Mouse (Mus musculus) limb, embryonic 14.5 days (tissue): Measurements from ENCODE around the gene Nos1ap. TPM values are rescaled to one million over a fixed set of nuclear protein-coding genes. Genes with fewer than 3 reads are reported as not detected.
A peak's percentile ranks its signal among the peaks of the same experiment; 100 is the strongest.

ENCODE experiments used
- ATAC-seq: fragments of 200-750 bp; cut with Nextera tagmentation; 2 replicates; pipeline ENCODE4 v1.8.0; 2017; ENCODE audit warnings: low read depth, moderate number of reproducible peaks, moderate TSS enrichment; ENCODE audit not compliant: low FRiP score
- DNase-seq: peaks from one replicate; pipeline ENCODE4 v3.0.0-alpha.2; 2015; ENCODE audit warnings: low spot score
- H3K27ac ChIP-seq: fragments of 300-500 bp; sonication (generic); replicated peaks from 2 replicates; pipeline ENCODE4 v1.5.1; 2014; ENCODE audit warnings: low read depth, mild to moderate bottlenecking, low read length, moderate library complexity, mixed read lengths
- H3K27me3 ChIP-seq: fragments of 300-500 bp; sonication (generic); 2 replicates; pipeline ENCODE4 v1.6.1; 2014; ENCODE audit warnings: low read length, mixed read lengths; ENCODE audit not compliant: control insufficient read depth, insufficient read depth
- H3K36me3 ChIP-seq: fragments of 300-500 bp; sonication (generic); 2 replicates; pipeline ENCODE4 v1.6.1; 2014; ENCODE audit warnings: mild to moderate bottlenecking, low read length, moderate library complexity, mixed read lengths; ENCODE audit not compliant: control insufficient read depth, insufficient read depth
- H3K4me1 ChIP-seq: fragments of 300-500 bp; sonication (generic); 2 replicates; pipeline ENCODE4 v1.6.1; 2014; ENCODE audit warnings: antibody characterized with exemption, low read length, mixed read lengths; ENCODE audit not compliant: control insufficient read depth, insufficient read depth
- H3K4me2 ChIP-seq: fragments of 300-500 bp; sonication (generic); replicated peaks from 2 replicates; pipeline ENCODE4 v1.6.1; 2014; ENCODE audit warnings: low read depth, mild to moderate bottlenecking, low read length, moderate library complexity; ENCODE audit not compliant: severe bottlenecking
- H3K4me3 ChIP-seq: fragments of 300-500 bp; sonication (generic); replicated peaks from 2 replicates; pipeline ENCODE4 v1.5.1; 2014; ENCODE audit warnings: low read length
- H3K9ac ChIP-seq: fragments of 300-500 bp; sonication (generic); 2 replicates; pipeline ENCODE4 v1.6.1; 2014; ENCODE audit warnings: mild to moderate bottlenecking, low read depth, low read length, moderate library complexity; ENCODE audit not compliant: severe bottlenecking
- H3K9me3 ChIP-seq: fragments of 300-500 bp; sonication (generic); 2 replicates; pipeline ENCODE4 v1.6.1; 2016; ENCODE audit warnings: low read length; ENCODE audit not compliant: control insufficient read depth
- POLR2A ChIP-seq: fragments of 200-500 bp; IDR thresholded peaks from 2 replicates; pipeline ENCODE4 v1.8.0; 2012; ENCODE audit warnings: inconsistent platforms, mild to moderate bottlenecking, moderate library complexity, borderline replicate concordance; ENCODE audit not compliant: insufficient read depth, insufficient read length; ENCODE audit errors: extremely low read depth
- WGBS: fragments of 180-500 bp; shearing (Covaris S2); extraction: QIAGEN DNeasy Blood & Tissue Kit; methylation state at CpG from one replicate; pipeline ENCODE4 v1.1.7; 2014; 5-methylcytosine and 5-hydroxymethylcytosine counted together
- polyA plus RNA-seq, 2 experiments: library from polyadenylated mRNA; depleted of rRNA in 1 of 2; stranded (reverse) in 1 of 2; unstranded in 1 of 2; fragments of >200 nt; fragmentation: Nextera tagmentation in 1 of 2; extraction: Ambion mirVana in 1 of 2; gene quantifications; 2 replicates each; pipeline versions ENCODE4 v1.2.1 to v1.2.3; 2012 to 2014

Gene Nos1ap
- polyA plus RNA-seq (2012; rRNA removed) (11.6 and 12.3 TPM in 2 replicates), polyA plus RNA-seq (2014; fragmentation: Nextera tagmentation; extraction: Ambion mirVana) (10.2 and 10.4 TPM in 2 replicates)

GRCm38 (mm10) chr1:170589219-170590040 is at the start of gene Nos1ap:
Gene Nos1ap, minus strand, starts transcription at chr1:170589861.
- DNase-seq: peak; percentile 79
- Histone ChIP-seq H3K4me1 (peaks cover 11% of the 10 kb centered on the region), H3K4me3 (peak within 1 kb of the TSS; percentile 81), H3K27ac (0 out of 2 replicates have a peak within 1 kb of the TSS, but pooled peaks have one; percentile 38), H3K36me3 (peaks cover 5% of the 10 kb centered on the region), H3K4me2 (peak within 1 kb of the TSS; percentile 96), H3K9me3 (no peaks in the 10 kb centered on the region), H3K9ac (peak within 1 kb of the TSS; percentile 80), H3K27me3 (no peaks in the 10 kb centered on the region)
- WGBS: under 1% methylated on average over 47 of the region's 106 CpGs
- no peak for TF ChIP-seq POLR2A
- peak; percentile 92 for ATAC-seq

GRCm38 (mm10) chr1:170638941-170639340 is 49.3 kb upstream of the Nos1ap start:
- DNase-seq (no peak), ATAC-seq (peak; percentile 79)
- no peak for TF ChIP-seq POLR2A
- Histone ChIP-seq H3K4me3 (no peak overlapping the region), H3K9ac (no peak overlapping the region), H3K4me2 (no peak overlapping the region), H3K9me3 (no peaks in the 10 kb centered on the region), H3K36me3 (no peaks in the 10 kb centered on the region), H3K4me1 (peaks cover 7% of the 10 kb centered on the region; the same call in 1 of the 2 replicates), H3K27me3 (no peaks in the 10 kb centered on the region), H3K27ac (peak overlapping the region; percentile 56)
- 46% methylated on average over 7 of the region's 7 CpGs for WGBS

GRCm38 (mm10) chr1:170632856-170633255 is 43.2 kb upstream of the Nos1ap start:
- Histone ChIP-seq H3K4me3 (no peak overlapping the region), H3K36me3 (no peaks in the 10 kb centered on the region), H3K9me3 (no peaks in the 10 kb centered on the region), H3K27ac (no peak overlapping the region), H3K9ac (no peak overlapping the region), H3K27me3 (no peaks in the 10 kb centered on the region), H3K4me1 (no peaks in the 10 kb centered on the region), H3K4me2 (no peak overlapping the region)
- WGBS: 77% methylated on average over 4 of the region's 4 CpGs
- ATAC-seq (no peak), DNase-seq (no peak)
- TF ChIP-seq POLR2A: no peak

- no peaks in the 10 kb centered on the region for H3K36me3 ChIP-seq
- no peak overlapping the region for H3K9ac ChIP-seq
- H3K4me2 ChIP-seq: no peak overlapping the region
- no peak overlapping the region for H3K27ac ChIP-seq
- DNase-seq: peak; percentile 84
- WGBS: 12% methylated on average over 3 of the region's 3 CpGs
- peak; percentile 68; the same call in 1 of the 2 replicates for ATAC-seq
- no peak overlapping the region for H3K4me3 ChIP-seq
- no peak for TF ChIP-seq POLR2A
- no peaks in the 10 kb centered on the region for H3K9me3 ChIP-seq
- H3K4me1 ChIP-seq: no peaks in the 10 kb centered on the region
- H3K27me3 ChIP-seq: no peaks in the 10 kb centered on the region
Measured at GRCm38 (mm10) chr1:170632385-170632784, 42.7 kb upstream of the Nos1ap start.

GRCm38 (mm10) chr1:170631571-170631970 is 41.9 kb upstream of the Nos1ap start:
- Histone ChIP-seq H3K4me3 (no peak overlapping the region), H3K9me3 (no peaks in the 10 kb centered on the region), H3K36me3 (no peaks in the 10 kb centered on the region), H3K27me3 (no peaks in the 10 kb centered on the region), H3K27ac (no peak overlapping the region), H3K9ac (no peak overlapping the region), H3K4me2 (no peak overlapping the region), H3K4me1 (no peaks in the 10 kb centered on the region)
- DNase-seq (no peak), ATAC-seq (no peak)
- no peak for TF ChIP-seq POLR2A
- 84% methylated on average over 5 of the region's 5 CpGs for WGBS
